Mouse (Mus musculus) CH12.LX (cell line): ENCODE results near the gene Defb20. TPM values are rescaled to one million over a fixed set of nuclear protein-coding genes. Genes with fewer than 3 reads are reported as not detected.
"Not testable (repeated sequence)": the region's sequence is repeated elsewhere in the genome, so short reads cannot be mapped to it uniquely, and the experiment has no call there.

Experiments
- DNase-seq: peaks from one replicate; pipeline ENCODE4 v3.0.0-alpha.2; 2013; ENCODE audit errors: extremely low read depth
- H3K27ac ChIP-seq: 2 replicates; pipeline ENCODE4 v1.5.1; 2012; ENCODE audit warnings: low read depth, mild to moderate bottlenecking, control low read depth, moderate library complexity; ENCODE audit not compliant: insufficient read depth
- H3K27me3 ChIP-seq: replicated peaks from 2 replicates; pipeline ENCODE3; 2012; ENCODE audit warnings: inconsistent platforms
- H3K36me3 ChIP-seq, 2 experiments: replicated peaks in 1 of 2; 2 replicates each; pipeline versions ENCODE3 to v1.6.1; 2012; ENCODE audit warnings: inconsistent platforms in 1 of 2, low read length in 1 of 2, mild to moderate bottlenecking in 1 of 2, mixed read lengths in 1 of 2, moderate library complexity in 1 of 2; ENCODE audit not compliant: control insufficient read depth in 1 of 2, insufficient read depth in 1 of 2
- H3K4me1 ChIP-seq, 2 experiments: 2 replicates each; pipeline ENCODE4 v1.6.1; 2012; ENCODE audit warnings: inconsistent platforms in 1 of 2, moderate library complexity in 1 of 2; ENCODE audit not compliant: insufficient read depth in 2 of 2, control insufficient read depth in 1 of 2
- H3K4me2 ChIP-seq: 2 replicates; pipeline ENCODE4 v1.6.1; 2012; ENCODE audit warnings: low read depth, mild to moderate bottlenecking, control low read depth; ENCODE audit not compliant: poor library complexity, insufficient read depth, severe bottlenecking
- H3K4me3 ChIP-seq, 3 experiments: fragments of 150-350 bp in 1 of 3; sonication (generic) in 1 of 3; replicated peaks in 1 of 3; 2 replicates each; pipeline versions ENCODE3 to v1.5.1; 2011 to 2012; ENCODE audit warnings: low read depth in 2 of 3, low read length in 2 of 3, mild to moderate bottlenecking in 2 of 3, moderate library complexity in 2 of 3, control low read depth in 1 of 3, improper control_type of control experiment in 1 of 3, inconsistent platforms in 1 of 3, mixed read lengths in 1 of 3; ENCODE audit not compliant: poor library complexity in 1 of 3
- H3K79me2 ChIP-seq: replicated peaks from 2 replicates; pipeline ENCODE4 v1.6.1; 2012; ENCODE audit warnings: mild to moderate bottlenecking, moderate library complexity; ENCODE audit not compliant: control insufficient read depth, poor library complexity, insufficient read depth, severe bottlenecking; ENCODE audit errors: extremely low read depth
- H3K9ac ChIP-seq: 2 replicates; pipeline ENCODE4 v1.6.1; 2012; ENCODE audit warnings: low read depth, mild to moderate bottlenecking, control low read depth, moderate library complexity; ENCODE audit not compliant: insufficient read depth
- H3K9me3 ChIP-seq: replicated peaks from 2 replicates; pipeline ENCODE3; 2012; ENCODE audit warnings: low read length, inconsistent platforms, mixed read lengths
- BHLHE40 ChIP-seq: IDR thresholded peaks from 2 replicates; pipeline ENCODE4 v1.6.1; 2011; ENCODE audit warnings: mild to moderate bottlenecking, low read depth, low read length, improper control_type of control experiment
- CHD1 ChIP-seq: IDR thresholded peaks from 2 replicates; pipeline ENCODE4 v1.6.1; 2012; ENCODE audit warnings: low read depth, low read length, improper control_type of control experiment, inconsistent platforms
- CTCF ChIP-seq, 2 experiments: IDR thresholded peaks in 1 of 2; conservative IDR thresholded peaks in 1 of 2; 2 replicates each; pipeline ENCODE4 v1.5.1; 2011 to 2012; ENCODE audit warnings: low read depth in 2 of 2, low read length in 2 of 2, improper control_type of control experiment in 1 of 2, inconsistent platforms in 1 of 2, mild to moderate bottlenecking in 1 of 2, moderate library complexity in 1 of 2
- EP300 ChIP-seq: IDR thresholded peaks from 2 replicates; pipeline ENCODE4 v1.6.1; 2011; ENCODE audit warnings: low read length, improper control_type of control experiment
- ETS1 ChIP-seq: conservative IDR thresholded peaks from 2 replicates; pipeline ENCODE4 v1.6.1; 2012; ENCODE audit warnings: low read depth, mild to moderate bottlenecking, inconsistent platforms, low read length, improper control_type of control experiment, moderate library complexity
- GABPA ChIP-seq: IDR thresholded peaks from 2 replicates; pipeline ENCODE4 v1.6.1; 2012; ENCODE audit warnings: low read depth, low read length, improper control_type of control experiment, inconsistent platforms; ENCODE audit not compliant: insufficient replicate concordance
- HCFC1 ChIP-seq: IDR thresholded peaks from 2 replicates; pipeline ENCODE4 v1.6.1; 2012; ENCODE audit warnings: low read depth, mild to moderate bottlenecking, inconsistent platforms, low read length, improper control_type of control experiment
- MAZ ChIP-seq: IDR thresholded peaks from 2 replicates; pipeline ENCODE4 v1.6.1; 2012; ENCODE audit warnings: low read depth, mild to moderate bottlenecking, inconsistent platforms, low read length, improper control_type of control experiment, moderate library complexity
- MEF2A ChIP-seq: IDR thresholded peaks from 2 replicates; pipeline ENCODE4 v1.6.1; 2014; ENCODE audit warnings: low read depth, mild to moderate bottlenecking, inconsistent platforms, low read length, improper control_type of control experiment, borderline replicate concordance
- MYC ChIP-seq: IDR thresholded peaks from 2 replicates; pipeline ENCODE4 v1.6.1; 2011; ENCODE audit warnings: low read depth, mild to moderate bottlenecking, improper control_type of control experiment, low read length
- NELFE ChIP-seq: IDR thresholded peaks from 2 replicates; pipeline ENCODE4 v1.6.1; 2011; ENCODE audit warnings: low read depth, low read length, improper control_type of control experiment
- RAD21 ChIP-seq: IDR thresholded peaks from 2 replicates; pipeline ENCODE4 v1.6.1; 2011; ENCODE audit warnings: low read depth, mild to moderate bottlenecking, low read length, improper control_type of control experiment, moderate library complexity
- RCOR1 ChIP-seq: conservative IDR thresholded peaks from 2 replicates; pipeline ENCODE4 v1.6.1; 2012; ENCODE audit warnings: low read depth, mild to moderate bottlenecking, inconsistent platforms, low read length, improper control_type of control experiment
- SMC3 ChIP-seq: IDR thresholded peaks from 2 replicates; pipeline ENCODE4 v1.6.1; 2011; ENCODE audit warnings: low read depth, low read length, improper control_type of control experiment
- TBP ChIP-seq: conservative IDR thresholded peaks from 2 replicates; pipeline ENCODE4 v1.6.1; 2011; ENCODE audit warnings: low read depth, low read length, improper control_type of control experiment
- USF1 ChIP-seq: IDR thresholded peaks from 2 replicates; pipeline ENCODE4 v1.6.1; 2014; ENCODE audit warnings: low read depth, mild to moderate bottlenecking, inconsistent platforms, low read length, improper control_type of control experiment
- USF2 ChIP-seq: conservative IDR thresholded peaks from 2 replicates; pipeline ENCODE4 v1.6.1; 2011; ENCODE audit warnings: low read depth, low read length, improper control_type of control experiment
- dilution Hi-C: fragments of 300-500 bp; cut with MboI; formaldehyde crosslinking; loops from 2 replicates; pipeline ENCODE4 v1.14.3; 2020; ENCODE audit warnings: low sequenced_read_pairs; ENCODE audit not compliant: extremely low pct_unique_long_range_greater_than_20kb, extremely low pct_ligation_motif_present
- in situ Hi-C: fragments of 300-500 bp; cut with MboI; formaldehyde crosslinking; loops from 3 replicates; pipeline ENCODE4 v1.14.3; 2019; ENCODE audit warnings: low sequenced_read_pairs, low pct_ligation_motif_present, low pct_unique_long_range_greater_than_20kb, mixed read lengths
- polyA plus RNA-seq: library from polyadenylated mRNA; unstranded; fragments of >175 nt; gene quantifications from 2 replicates; pipeline ENCODE4 v1.2.1, GENCODE M21; 2012; ENCODE audit warnings: low read depth; ENCODE audit not compliant: insufficient read length
- total RNA-seq, 2 experiments: library from RNA; depleted of rRNA; stranded (reverse); fragments of 300-350 nt in 1 of 2; fragments of >200 nt in 1 of 2; gene quantifications; 2 replicates each; pipeline ENCODE4 v1.2.3; 2012 to 2014

Gene Defb20
- total and polyA plus RNA-seq, 3 experiments: not detected

GRCm38 (mm10) chr2:152428481-152428880, 48.4 kb upstream of the Defb20 start:
- peak in 1 of 2 experiments; percentile 14; a peak in 1 of 4 replicates for TF ChIP-seq CTCF (conservative IDR thresholded peaks at IDR 0.05 in 1 of 2, IDR thresholded peaks at IDR 0.05 in 1 of 2; ENCODE audit: low read depth in 2 of 2, low read length in 2 of 2)
- dilution Hi-C loops: not testable (repeated sequence)

GRCm38 (mm10) chr2:152436405-152436901, 40.4 kb upstream of the Defb20 start:
- H3K27me3 ChIP-seq: peaks cover 68% of the 10 kb centered on the region
- in situ Hi-C loops (no loop called here), dilution Hi-C loops (no loop called here)
- no peak for DNase-seq
- no peak overlapping the region for H3K27ac ChIP-seq
- peaks cover 2% of the 10 kb centered on the region for H3K9me3 ChIP-seq
- H3K79me2 ChIP-seq: no peaks in the 10 kb centered on the region
- no peak for TF ChIP-seq MAZ
- no peak for TF ChIP-seq USF1
- TF ChIP-seq NELFE: no peak
- no peak for TF ChIP-seq TBP
- TF ChIP-seq BHLHE40: no peak
- TF ChIP-seq CHD1: no peak
- no peak for TF ChIP-seq CTCF (conservative IDR thresholded peaks at IDR 0.05 in 1 of 2, IDR thresholded peaks at IDR 0.05 in 1 of 2; ENCODE audit: low read depth in 2 of 2, low read length in 2 of 2)
- no peak for TF ChIP-seq RAD21
- no peak for TF ChIP-seq ETS1
- TF ChIP-seq SMC3: no peak
- no peak for TF ChIP-seq RCOR1
- no peak for TF ChIP-seq EP300
- no peak for TF ChIP-seq MYC
- no peak for TF ChIP-seq MEF2A
- TF ChIP-seq GABPA: no peak
- no peak for TF ChIP-seq USF2
- TF ChIP-seq HCFC1: no peak
- TF ChIP-seq, all 38 proteins: peak for 0
- Histone ChIP-seq H3K4me2 (no peak overlapping the region), H3K4me1 (peaks cover 2 to 3% of the 10 kb centered on the region in 2 experiments; a peak in 2 of 4 replicates), H3K9ac (no peak overlapping the region), H3K36me3 (no peaks in the 10 kb centered on the region), H3K4me3 (no peak overlapping the region)

More at GRCm38 (mm10) chr2:152428481-152428880, 48.4 kb upstream of the Defb20 start:
- H3K27ac ChIP-seq, H3K36me3 ChIP-seq, in situ Hi-C loops, DNase-seq, H3K79me2 ChIP-seq, H3K4me3 ChIP-seq, H3K4me2 ChIP-seq, H3K9me3 ChIP-seq, H3K9ac ChIP-seq, H3K4me1 ChIP-seq: not testable (repeated sequence)
- peaks cover 48% of the 10 kb centered on the region for H3K27me3 ChIP-seq
